Mouse (Mus musculus) heart, adult 18-20 months (tissue): ENCODE measurements around the gene Pth. TPM values are rescaled to one million over a fixed set of nuclear protein-coding genes. Genes with fewer than 3 reads are reported as not detected.

Source experiments
- total RNA-seq, 2 experiments: library from RNA; stranded (reverse); gene quantifications; 2 replicates each; pipeline ENCODE4 v1.2.3; 2021

Gene Pth
- total RNA-seq, 2 experiments from 2014 or later, result not detected

Other genes starting within 250 kb of the Pth start
- gene Arntl, start 181.1 kb downstream of the Pth start, total RNA-seq, result 10 to 100 TPM; 18.5 to 22.6 TPM
- 10 to 100 TPM; 10.3 to 11.9 TPM for gene Btbd10, start 19.2 kb downstream of the Pth start, total RNA-seq
- 10 to 100 TPM; 19.0 to 23.6 TPM for gene Far1, start 125.3 kb upstream of the Pth start, total RNA-seq